Mouse (Mus musculus) liver, postnatal 0 days (tissue): Measurements from ENCODE around the gene Adcy5. TPM values are rescaled to one million over a fixed set of nuclear protein-coding genes. Genes with fewer than 3 reads are reported as not detected.

Experiments used
- ATAC-seq: fragments of 200-750 bp; cut with Nextera tagmentation; 2 replicates; pipeline ENCODE4 v1.8.0; 2017; ENCODE audit warnings: mild to moderate bottlenecking, moderate library complexity
- DNase-seq: peaks from one replicate; pipeline ENCODE4 v3.0.0-alpha.2; 2016
- H3K27ac ChIP-seq: fragments of 300-500 bp; sonication (generic); 2 replicates; pipeline ENCODE4 v1.5.1; 2014; ENCODE audit warnings: antibody characterized with exemption, moderate library complexity, mild to moderate bottlenecking, low read depth
- H3K27me3 ChIP-seq: fragments of 300-500 bp; sonication (generic); 2 replicates; pipeline ENCODE4 v1.6.1; 2014; ENCODE audit warnings: low read length, control low read depth, mixed read lengths; ENCODE audit not compliant: insufficient read depth
- H3K36me3 ChIP-seq: fragments of 300-500 bp; sonication (generic); replicated peaks from 2 replicates; pipeline ENCODE4 v1.6.1; 2014; ENCODE audit warnings: mild to moderate bottlenecking, control low read depth, low read length, moderate library complexity, mixed read lengths; ENCODE audit not compliant: insufficient read depth
- H3K4me1 ChIP-seq: fragments of 300-500 bp; sonication (generic); 2 replicates; pipeline ENCODE4 v1.6.1; 2014; ENCODE audit warnings: antibody characterized with exemption, mild to moderate bottlenecking, control low read depth; ENCODE audit not compliant: insufficient read depth
- H3K4me2 ChIP-seq: fragments of 300-500 bp; sonication (generic); 2 replicates; pipeline ENCODE4 v1.6.1; 2014; ENCODE audit warnings: low read depth, mild to moderate bottlenecking, low read length, moderate library complexity, mixed read lengths
- H3K4me3 ChIP-seq: fragments of 300-500 bp; sonication (generic); 2 replicates; pipeline ENCODE4 v1.5.1; 2014; ENCODE audit warnings: low read depth, low read length
- H3K9ac ChIP-seq: fragments of 300-500 bp; sonication (generic); replicated peaks from 2 replicates; pipeline ENCODE4 v1.6.1; 2014; ENCODE audit warnings: mild to moderate bottlenecking, moderate library complexity
- H3K9me3 ChIP-seq: fragments of 300-500 bp; sonication (generic); 2 replicates; pipeline ENCODE4 v1.6.1; 2016; ENCODE audit warnings: mild to moderate bottlenecking, control low read depth, low read length, mixed read lengths
- CTCF ChIP-seq: sonication (generic); IDR thresholded peaks from 2 replicates; pipeline ENCODE4 v1.5.1; 2016; ENCODE audit warnings: antibody characterized with exemption, low read depth
- EP300 ChIP-seq: IDR thresholded peaks from 2 replicates; pipeline ENCODE4 v1.6.1; 2016; ENCODE audit warnings: antibody characterized with exemption, low read depth, mild to moderate bottlenecking
- WGBS: fragments of 180-500 bp; shearing (Covaris S2); extraction: QIAGEN DNeasy Blood & Tissue Kit; methylation state at CpG from one replicate; pipeline ENCODE4 v1.1.7; 2014; ENCODE audit not compliant: insufficient replicate concordance; 5-methylcytosine and 5-hydroxymethylcytosine counted together
- polyA plus RNA-seq: library from polyadenylated mRNA; unstranded; fragments of >200 nt; fragmentation: Nextera tagmentation; extraction: Ambion mirVana; gene quantifications from 2 replicates; pipeline ENCODE4 v1.2.1, GENCODE M21; 2015

Adcy5 gene
- polyA plus RNA-seq, 1 experiment from 2014 or later: 0.39 TPM

DNA sequence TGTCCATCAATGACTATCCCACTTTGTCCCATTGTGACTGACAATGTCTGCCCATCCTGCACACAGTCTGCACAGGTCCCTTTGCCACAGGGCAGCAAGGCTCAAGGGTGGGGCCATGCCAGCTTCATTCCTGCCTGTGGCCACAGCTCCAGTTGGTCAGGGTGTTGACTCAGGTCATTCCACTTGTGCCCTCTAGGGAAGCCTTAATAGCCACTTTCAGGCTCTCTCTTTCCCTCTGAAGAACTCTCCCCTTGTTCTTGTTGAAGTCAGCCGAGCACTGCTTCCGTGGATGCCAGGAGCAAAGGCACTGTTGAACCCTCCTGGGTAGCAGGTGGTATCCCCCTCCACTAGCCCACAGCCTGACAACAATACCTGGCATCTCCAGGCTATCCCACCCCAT is 127.8 kb downstream of the Adcy5 start:
- H3K4me1 ChIP-seq: no peaks in the 10 kb centered on the region
- H3K27ac ChIP-seq: no peak overlapping the region
- no peak overlapping the region for H3K4me3 ChIP-seq
- ATAC-seq: no peak
- WGBS: 81% methylated on average over 2 of the region's 2 CpGs
- no peak overlapping the region for H3K9ac ChIP-seq
- H3K9me3 ChIP-seq: no peaks in the 10 kb centered on the region
- no peak for DNase-seq
- H3K27me3 ChIP-seq: no peaks in the 10 kb centered on the region
- no peak for TF ChIP-seq CTCF
- TF ChIP-seq EP300: no peak
- no peaks in the 10 kb centered on the region for H3K36me3 ChIP-seq
- no peak overlapping the region for H3K4me2 ChIP-seq

DNA sequence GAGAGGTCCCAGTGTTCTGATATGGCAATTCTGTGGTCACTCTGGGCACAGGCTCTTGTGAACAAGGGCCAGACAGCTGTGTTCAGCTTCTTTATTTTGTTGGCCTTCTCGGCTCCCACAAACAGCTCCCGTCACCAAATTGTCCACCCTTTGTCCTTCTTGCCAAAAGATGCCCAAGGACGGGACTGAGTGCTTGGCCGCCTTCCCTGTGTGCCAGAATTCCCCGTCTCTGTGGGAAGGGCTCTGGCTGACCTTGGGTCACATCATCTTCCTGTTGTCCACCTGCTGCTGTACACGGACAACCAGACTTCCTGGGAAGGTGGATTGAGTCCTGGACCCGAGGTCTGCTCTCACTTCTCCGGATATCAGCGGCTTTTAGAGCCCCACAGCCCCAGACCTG is 131.1 kb downstream of the Adcy5 start:
- H3K36me3 ChIP-seq: no peaks in the 10 kb centered on the region
- TF ChIP-seq EP300 (no peak), CTCF (no peak)
- H3K27me3 ChIP-seq: no peaks in the 10 kb centered on the region
- WGBS: 72% methylated on average over 9 of the region's 9 CpGs
- ATAC-seq (no peak), DNase-seq (no peak)
- H3K4me3 ChIP-seq: no peak overlapping the region
- H3K4me2 ChIP-seq: no peak overlapping the region
- H3K4me1 ChIP-seq: no peaks in the 10 kb centered on the region
- no peak overlapping the region for H3K27ac ChIP-seq
- no peak overlapping the region for H3K9ac ChIP-seq
- H3K9me3 ChIP-seq: no peaks in the 10 kb centered on the region

DNA sequence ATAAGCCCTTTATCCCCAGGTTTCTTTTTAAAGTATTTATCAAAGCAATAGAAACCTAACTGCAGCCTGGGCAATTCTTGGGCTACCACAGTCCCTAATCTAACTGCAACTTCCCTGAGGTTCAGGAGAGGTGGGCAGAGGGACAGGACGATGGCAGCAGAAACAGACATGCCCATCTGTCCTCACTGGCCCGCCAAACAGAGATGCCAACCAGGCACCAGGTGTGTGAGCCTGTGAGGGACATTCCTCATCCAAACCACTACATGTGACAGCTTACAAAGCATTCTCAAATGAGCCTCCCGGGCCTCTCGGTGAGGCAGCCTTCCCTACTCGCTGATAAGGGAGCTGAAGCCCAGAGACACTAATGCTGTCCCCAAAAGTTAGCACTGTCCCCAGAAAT is 132.6 kb downstream of the Adcy5 start:
- Histone ChIP-seq H3K9me3 (no peaks in the 10 kb centered on the region), H3K4me2 (no peak overlapping the region), H3K9ac (no peak overlapping the region), H3K4me3 (no peak overlapping the region), H3K36me3 (no peaks in the 10 kb centered on the region), H3K27me3 (no peaks in the 10 kb centered on the region), H3K27ac (no peak overlapping the region), H3K4me1 (no peaks in the 10 kb centered on the region)
- TF ChIP-seq CTCF (no peak), EP300 (no peak)
- ATAC-seq (no peak), DNase-seq (no peak)
- 84% methylated on average over 5 of the region's 5 CpGs for WGBS

- ATAC-seq: no peak
- H3K9me3 ChIP-seq: no peaks in the 10 kb centered on the region
- no peak overlapping the region for H3K4me3 ChIP-seq
- no peaks in the 10 kb centered on the region for H3K36me3 ChIP-seq
- WGBS: 66% methylated on average over 5 of the region's 5 CpGs
- TF ChIP-seq EP300 (no peak), CTCF (no peak)
- H3K27me3 ChIP-seq: no peaks in the 10 kb centered on the region
- no peak for DNase-seq
- H3K9ac ChIP-seq: no peak overlapping the region
- H3K4me2 ChIP-seq: no peak overlapping the region
- no peaks in the 10 kb centered on the region for H3K4me1 ChIP-seq
- no peak overlapping the region for H3K27ac ChIP-seq
Observed at GRCm38 (mm10) chr16:35297786-35298185, 143.1 kb downstream of the Adcy5 start.

GRCm38 (mm10) chr16:35300156-35300555 is 145.5 kb downstream of the Adcy5 start:
- DNase-seq (no peak), ATAC-seq (no peak)
- no peaks in the 10 kb centered on the region for H3K36me3 ChIP-seq
- no peak overlapping the region for H3K9ac ChIP-seq
- 86% methylated on average over 4 of the region's 6 CpGs for WGBS
- no peak overlapping the region for H3K4me2 ChIP-seq
- H3K27me3 ChIP-seq: no peaks in the 10 kb centered on the region
- no peaks in the 10 kb centered on the region for H3K4me1 ChIP-seq
- TF ChIP-seq CTCF (no peak), EP300 (no peak)
- H3K4me3 ChIP-seq: no peak overlapping the region
- H3K27ac ChIP-seq: no peak overlapping the region
- no peaks in the 10 kb centered on the region for H3K9me3 ChIP-seq

DNA sequence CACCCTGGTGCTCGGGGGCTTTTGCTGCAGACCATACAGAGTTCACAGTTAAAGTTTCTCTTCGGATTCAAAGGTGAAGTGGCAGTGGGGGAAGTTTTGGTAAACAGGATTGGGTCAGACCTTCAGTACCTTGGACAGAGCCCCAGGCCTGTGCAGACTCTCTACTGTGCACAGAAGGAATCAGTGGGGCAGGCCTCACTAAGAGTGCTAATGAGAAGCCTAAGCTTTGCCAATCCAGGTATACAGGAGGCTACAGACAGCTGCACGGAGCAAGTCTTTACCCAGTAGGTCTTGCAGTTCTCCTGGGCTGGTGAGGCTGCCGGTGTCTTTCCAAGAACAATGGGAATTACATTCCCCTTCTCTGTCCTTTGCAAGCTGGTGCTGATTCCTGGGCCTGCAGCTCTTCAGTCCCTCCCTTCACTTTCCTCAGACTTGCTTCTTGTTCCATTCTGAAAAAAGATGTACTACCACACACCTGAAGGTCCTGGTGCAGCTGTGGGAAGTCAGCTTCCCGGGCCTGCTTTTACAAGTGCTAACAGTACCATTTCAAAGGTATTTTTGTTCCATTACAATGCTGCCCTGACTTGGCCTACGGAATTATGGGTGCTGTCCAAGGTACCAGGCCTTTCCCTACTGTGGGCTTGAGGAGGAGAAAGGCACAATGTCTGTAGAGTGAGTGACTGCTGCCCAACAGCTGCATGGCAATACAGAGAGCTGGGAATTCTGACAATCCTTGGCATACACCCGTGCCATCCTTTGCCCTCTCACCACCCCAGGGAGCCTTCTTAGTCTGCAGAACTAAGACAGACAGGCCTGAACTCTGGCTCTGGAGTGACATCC is 148.0 kb downstream of the Adcy5 start:
- H3K4me1 ChIP-seq: no peaks in the 10 kb centered on the region
- WGBS: 45% methylated on average over 7 of the region's 7 CpGs

More for the DNA sequence above, 148.0 kb downstream of the Adcy5 start:
- DNase-seq (no peak), ATAC-seq (no peak)
- TF ChIP-seq EP300 (no peak), CTCF (no peak)
- no peaks in the 10 kb centered on the region for H3K36me3 ChIP-seq
- H3K4me2 ChIP-seq: no peak overlapping the region
- no peaks in the 10 kb centered on the region for H3K9me3 ChIP-seq
- no peaks in the 10 kb centered on the region for H3K27me3 ChIP-seq
- H3K4me3 ChIP-seq: no peak overlapping the region
- no peak overlapping the region for H3K27ac ChIP-seq
- no peak overlapping the region for H3K9ac ChIP-seq
